Comparison of ENCODE assay signal across 8 mouse cellular contexts in genomic region chr3:69599166-69599500, GRCm38 (mm10). TPM values are rescaled to one million over a fixed set of nuclear protein-coding genes. Genes with fewer than 3 reads are reported as not detected.
DNase-seq lines count a peak whose midpoint lies in the region; ATAC-seq and TF ChIP-seq lines count a peak whose summit lies in the region.

No protein-coding gene starts in this region.

- no peaks in the 10 kb centered on the region for H3K36me3 ChIP-seq in kidney, adult 2 months (ENCODE audit: control insufficient read depth, insufficient read depth, low read length)
- no peaks in the 10 kb centered on the region for H3K36me3 ChIP-seq in heart, postnatal 0 days (replicated peaks; ENCODE audit: control insufficient read depth, insufficient read depth, low read length)
- H3K36me3 ChIP-seq in lung, postnatal 0 days (ENCODE audit: insufficient read depth, low read length), result no peaks in the 10 kb centered on the region
- H3K36me3 ChIP-seq in testis, adult 2 months (ENCODE audit: control insufficient read depth, insufficient read depth, low read length), result no peaks in the 10 kb centered on the region

- H3K9ac ChIP-seq in heart, postnatal 0 days (replicated peaks; ENCODE audit: low read depth, low read length), result 0 out of 2 replicates have a peak overlapping the region, but pooled peaks have one; percentile 73
- H3K9ac ChIP-seq in lung, postnatal 0 days (replicated peaks; ENCODE audit: low read depth), result peak overlapping the region; percentile 58; the same call in 1 of the 2 replicates

- no peak overlapping the region for H3K27ac ChIP-seq in kidney, adult 2 months (ENCODE audit: insufficient read depth, low read depth, low read length)
- H3K27ac ChIP-seq in bone marrow macrophage, adult 2 months (ENCODE audit: insufficient read depth, low read depth, low read length), result peak overlapping the region; percentile 79
- H3K27ac ChIP-seq in heart, postnatal 0 days (ENCODE audit: low read depth), result no peak overlapping the region
- no peak overlapping the region for H3K27ac ChIP-seq in lung, postnatal 0 days (ENCODE audit: low read length)
- H3K27ac ChIP-seq in testis, adult 2 months (ENCODE audit: control insufficient read depth, insufficient read depth, low read depth, low read length), result peak overlapping the region; percentile 91

- ATAC-seq in heart, postnatal 0 days (ENCODE audit: insufficient read depth, low read depth), result no peak
- peak; percentile 27 for ATAC-seq in lung, postnatal 0 days
- ATAC-seq in CD4-positive, CD25-positive, alpha-beta regulatory T cell, adult 4 months, result no peak

- peak overlapping the region; percentile 81 for H3K4me3 ChIP-seq in kidney, adult 2 months (ENCODE audit: insufficient read depth, low read depth, low read length)
- H3K4me3 ChIP-seq in bone marrow macrophage, adult 2 months (ENCODE audit: insufficient read depth, low read length), result peak overlapping the region; percentile 96
- peak overlapping the region; percentile 77 for H3K4me3 ChIP-seq in heart, postnatal 0 days (ENCODE audit: low read depth, low read length)
- peak overlapping the region; percentile 70 for H3K4me3 ChIP-seq in lung, postnatal 0 days (ENCODE audit: low read depth, low read length)
- peak overlapping the region; percentile 99 for H3K4me3 ChIP-seq in testis, adult 2 months (ENCODE audit: control insufficient read depth, low read depth, low read length)

- TF ChIP-seq POLR2A in kidney, adult 2 months (IDR thresholded peaks at IDR 0.05; ENCODE audit: low read depth, low read length), result no peak
- TF ChIP-seq POLR2A in bone marrow macrophage, adult 2 months (IDR thresholded peaks at IDR 0.05; ENCODE audit: borderline replicate concordance, low read depth, low read length), result no peak
- no peak for TF ChIP-seq POLR2A in testis, adult 2 months (IDR thresholded peaks at IDR 0.05; ENCODE audit: control insufficient read depth, low read depth, low read length)

- no peaks in the 10 kb centered on the region for H3K9me3 ChIP-seq in heart, postnatal 0 days (replicated peaks; ENCODE audit: control insufficient read depth, low read length)
- H3K9me3 ChIP-seq in lung, postnatal 0 days (ENCODE audit: low read length), result no peaks in the 10 kb centered on the region

- no peak for TF ChIP-seq EP300 in heart, postnatal 0 days (IDR thresholded peaks at IDR 0.05; ENCODE audit: low read depth)
- TF ChIP-seq EP300 in lung, postnatal 0 days (IDR thresholded peaks at IDR 0.05), result no peak

- H3K4me2 ChIP-seq in heart, postnatal 0 days (ENCODE audit: low read depth, low read length), result peak overlapping the region; percentile 94
- peak overlapping the region; percentile 93 for H3K4me2 ChIP-seq in lung, postnatal 0 days (replicated peaks; ENCODE audit: low read depth, low read length)

- 0 out of 2 replicates have a peak, but pooled peaks cover under 1% of the 10 kb centered on the region for H3K4me1 ChIP-seq in kidney, adult 2 months (ENCODE audit: control insufficient read depth, insufficient read depth, low read length)
- H3K4me1 ChIP-seq in bone marrow macrophage, adult 2 months (ENCODE audit: control insufficient read depth, insufficient read depth, low read length), result peaks cover 13% of the 10 kb centered on the region
- peaks cover 5% of the 10 kb centered on the region; the same call in 1 of the 2 replicates for H3K4me1 ChIP-seq in heart, postnatal 0 days (ENCODE audit: control insufficient read depth, insufficient read depth)
- H3K4me1 ChIP-seq in lung, postnatal 0 days (ENCODE audit: insufficient read depth, low read depth, low read length), result no peaks in the 10 kb centered on the region
- peaks cover 7% of the 10 kb centered on the region for H3K4me1 ChIP-seq in testis, adult 2 months (ENCODE audit: control insufficient read depth, insufficient read depth, low read length)

- 19% methylated on average over 5 of the region's 5 CpGs for WGBS in kidney, adult 2 months
- 23% methylated on average over 5 of the region's 5 CpGs for WGBS in heart, postnatal 0 days
- WGBS in lung, postnatal 0 days, result 3% methylated on average over 3 of the region's 5 CpGs

- no peaks in the 10 kb centered on the region for H3K27me3 ChIP-seq in kidney, adult 2 months (replicated peaks; ENCODE audit: control insufficient read depth, insufficient read depth, low read length)
- H3K27me3 ChIP-seq in heart, postnatal 0 days (ENCODE audit: control insufficient read depth, insufficient read depth, low read length), result 0 out of 2 replicates have a peak, but pooled peaks cover 7% of the 10 kb centered on the region
- no peaks in the 10 kb centered on the region for H3K27me3 ChIP-seq in lung, postnatal 0 days (replicated peaks; ENCODE audit: insufficient read depth, low read length)
- no peaks in the 10 kb centered on the region for H3K27me3 ChIP-seq in testis, adult 2 months (ENCODE audit: control insufficient read depth, insufficient read depth, low read length)

- TF ChIP-seq CTCF in kidney, adult 2 months (conservative IDR thresholded peaks at IDR 0.05; ENCODE audit: insufficient read depth, insufficient read length, low read depth, low read length), result no peak
- no peak; the same call in 1 of the 2 replicates for TF ChIP-seq CTCF in bone marrow macrophage, adult 2 months (IDR thresholded peaks at IDR 0.05; ENCODE audit: low read depth, low read length)
- no peak for TF ChIP-seq CTCF in heart, postnatal 0 days (IDR thresholded peaks at IDR 0.05; ENCODE audit: low read depth)
- no peak for TF ChIP-seq CTCF in lung, postnatal 0 days (IDR thresholded peaks at IDR 0.05)
- TF ChIP-seq CTCF in testis, adult 2 months (IDR thresholded peaks at IDR 0.05; ENCODE audit: control insufficient read depth, insufficient read depth, insufficient replicate concordance, low read depth, low read length), result no peak

- no peak for DNase-seq in kidney, adult 2 months
- DNase-seq in kidney, postnatal 4 days, result no peak
- DNase-seq in heart, postnatal 0 days (ENCODE audit: low spot score), result no peak
- DNase-seq in lung, postnatal 0 days (ENCODE audit: low spot score), result no peak
- DNase-seq in ovary, postnatal 36 days (ENCODE audit: low spot score), result no peak

RNA-seq across cellular contexts. Expression of gene B3galnt1, which starts 0.4 kb away (rescaled TPM):
- 25.7 and 28.3 TPM in 2 replicates for polyA plus RNA-seq in kidney, adult 2 months (2012; rRNA removed)
- polyA plus RNA-seq in bone marrow macrophage, adult 2 months (2012; ENCODE audit: insufficient read depth, insufficient read length, missing spikeins), result 27.3 and 34.2 TPM in 2 replicates
- total RNA-seq in heart, postnatal 0 days (2014; rRNA removed; ENCODE audit: low replicate concordance), result 4.0 and 6.8 TPM in 2 replicates
- polyA plus RNA-seq in heart, postnatal 0 days (2015; fragmentation: Nextera tagmentation; extraction: Ambion mirVana), result 6.4 and 7.0 TPM in 2 replicates
- 16.7 and 21.0 TPM in 2 replicates for polyA plus RNA-seq in lung, postnatal 0 days (2015; fragmentation: Nextera tagmentation; extraction: Ambion mirVana)
- polyA plus RNA-seq in testis, adult 2 months (2012; rRNA removed), result 9.0 and 10.9 TPM in 2 replicates
- under 1 TPM in 1 of 2 experiments, not detected in 1; 0.16 TPM for polyA plus RNA-seq in CD4-positive, CD25-positive, alpha-beta regulatory T cell, adult 4 months (2017; shearing (Covaris generic))

Comparison
In these comparisons a context has a peak if more than half of its experiments do, and no peak if none do; other contexts are left out.
1. H3K27ac ChIP-seq: peak in bone marrow macrophage, adult 2 months (single experiment) and testis, adult 2 months (single experiment); none in kidney, adult 2 months (single experiment), heart, postnatal 0 days (single experiment) and lung, postnatal 0 days (single experiment).
2. Peak in every context shown above with its lines, with median percentiles within 50 percentile points of each other: H3K4me3 ChIP-seq.